Mouse (Mus musculus) kidney, postnatal 25 days (tissue): Measurements from ENCODE around the gene Evi5.

ENCODE experiments used
- DNase-seq, 2 experiments: peaks; one replicate each; pipeline ENCODE4 v3.0.0; 2021; ENCODE audit warnings: mixed read lengths in 2 of 2

Evi5 gene

GRCm38 (mm10) chr5:107869701-107870100 is 5.2 kb downstream of the Evi5 start:
- DNase-seq: no peak

DNA sequence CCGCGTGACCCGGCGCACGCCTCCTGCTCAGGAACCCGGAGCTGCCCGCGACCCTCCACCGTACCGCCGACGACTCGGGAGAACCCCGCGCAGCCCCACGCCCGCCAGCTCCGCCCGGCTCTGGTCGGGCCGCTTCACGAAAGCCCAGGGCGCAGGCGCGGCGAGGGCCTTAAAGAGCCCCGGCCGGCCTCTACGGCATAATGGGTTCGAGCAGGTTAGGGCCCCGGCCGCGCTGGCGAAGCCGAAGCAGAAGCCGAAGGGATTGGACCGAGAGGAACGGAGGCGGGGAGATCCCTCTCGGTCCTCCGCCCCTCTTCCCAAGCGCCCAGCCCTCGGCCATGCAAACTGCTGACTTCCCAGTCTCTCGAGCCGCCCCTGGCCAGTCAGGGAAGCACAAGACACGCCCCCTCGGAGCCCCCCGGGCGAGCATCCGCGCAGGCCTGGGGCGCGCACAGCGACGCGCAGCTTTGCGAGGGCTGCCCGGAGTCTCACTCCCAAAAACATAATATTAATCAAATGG is 5.9 kb downstream of the Evi5 start:
- DNase-seq: peak; percentile 94 to 98

DNA sequence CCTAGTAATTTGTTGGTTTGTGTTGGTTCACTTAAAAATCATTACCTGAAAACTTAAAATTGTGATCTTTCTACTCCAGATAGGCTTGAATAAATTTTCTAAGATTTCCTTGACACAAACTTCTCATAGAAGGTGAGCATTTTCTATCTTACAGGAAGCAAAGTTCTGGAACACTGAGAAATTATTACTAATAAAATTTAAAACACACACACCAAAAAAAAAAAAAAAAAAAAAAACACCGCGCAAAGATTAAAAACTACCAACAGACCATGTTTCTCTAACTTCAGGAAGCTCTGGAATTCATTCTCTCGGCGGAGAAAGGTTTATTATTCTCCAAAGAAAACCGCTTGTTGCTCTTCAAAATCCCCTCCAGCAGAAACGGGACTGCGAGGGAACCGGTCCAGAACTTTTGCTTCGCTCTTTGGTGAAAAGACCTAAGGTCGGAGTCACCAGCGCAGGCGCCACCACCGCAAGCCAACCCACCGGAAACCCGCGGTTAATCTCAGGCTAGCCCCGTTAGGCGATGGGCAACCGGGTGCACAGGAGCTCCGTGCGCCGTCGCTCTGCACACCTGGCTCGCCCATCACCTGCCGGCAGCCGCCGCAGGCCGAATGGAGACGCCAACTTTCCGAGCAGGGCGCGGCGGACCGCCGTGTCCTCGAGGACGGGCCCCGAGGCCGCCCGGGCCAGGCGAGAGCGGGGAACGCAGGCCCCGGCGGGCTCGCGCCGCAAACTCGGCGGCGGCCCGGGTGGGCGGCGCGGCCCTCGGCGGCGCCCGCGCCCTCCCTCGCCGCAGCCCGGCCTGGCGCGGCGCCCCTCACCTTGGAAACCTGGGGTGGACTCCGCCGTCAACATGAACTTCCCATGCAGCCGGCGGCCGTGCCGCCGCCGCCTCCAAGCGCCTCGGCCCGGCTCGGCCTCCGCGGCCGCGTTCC is 6.7 kb downstream of the Evi5 start:
- peak; percentile 78 to 87 for DNase-seq

DNA sequence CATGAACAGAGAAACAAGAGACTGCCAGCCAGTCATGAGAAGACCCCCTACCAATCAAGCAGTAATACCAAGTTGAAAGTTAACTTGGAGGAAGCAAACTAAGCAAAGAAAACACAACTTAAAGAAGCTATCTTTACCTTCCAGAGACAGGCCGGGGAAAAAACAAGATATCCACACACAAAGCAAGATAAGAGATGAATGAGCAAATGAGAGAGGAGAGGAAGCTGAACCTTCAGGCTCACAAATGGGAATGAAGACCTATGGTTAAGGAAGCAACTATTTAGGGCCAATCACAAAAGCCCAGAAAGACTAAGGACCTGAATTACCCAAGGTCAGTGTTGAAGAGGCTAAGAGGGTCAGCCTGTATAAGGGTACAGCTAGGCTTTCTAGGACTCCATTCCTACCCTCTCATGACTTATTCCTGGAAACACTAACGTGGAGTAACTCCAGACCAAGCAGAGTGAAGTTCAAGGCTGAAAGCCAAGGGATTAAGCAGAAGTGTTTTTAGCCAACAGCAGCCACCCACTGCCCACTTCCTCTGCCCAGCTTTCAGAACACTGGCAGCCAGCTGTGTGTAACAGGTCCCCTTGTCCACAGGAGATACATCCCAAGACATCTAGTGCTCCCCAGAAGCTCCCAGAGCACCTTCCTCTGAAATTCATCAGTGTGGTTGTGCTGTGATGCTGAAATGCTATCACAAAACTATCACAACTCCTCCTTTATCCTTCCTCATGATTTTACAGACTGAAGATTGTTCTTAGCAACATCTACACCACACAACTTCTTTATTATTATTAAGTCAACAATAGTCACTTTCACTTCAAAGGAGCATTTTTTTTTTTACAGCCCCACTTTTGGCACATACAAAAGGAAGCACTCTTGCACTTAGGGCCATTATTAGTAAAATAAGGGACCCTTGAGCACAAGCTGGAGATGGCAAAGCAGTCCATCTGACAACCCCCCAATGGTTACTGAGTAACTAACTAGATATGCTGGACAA is 8.5 kb downstream of the Evi5 start:
- no peak for DNase-seq

- DNase-seq: no peak
These were observed 10.9 kb downstream of the Evi5 start for GRCm38 (mm10) chr5:107863971-107864370.

DNA sequence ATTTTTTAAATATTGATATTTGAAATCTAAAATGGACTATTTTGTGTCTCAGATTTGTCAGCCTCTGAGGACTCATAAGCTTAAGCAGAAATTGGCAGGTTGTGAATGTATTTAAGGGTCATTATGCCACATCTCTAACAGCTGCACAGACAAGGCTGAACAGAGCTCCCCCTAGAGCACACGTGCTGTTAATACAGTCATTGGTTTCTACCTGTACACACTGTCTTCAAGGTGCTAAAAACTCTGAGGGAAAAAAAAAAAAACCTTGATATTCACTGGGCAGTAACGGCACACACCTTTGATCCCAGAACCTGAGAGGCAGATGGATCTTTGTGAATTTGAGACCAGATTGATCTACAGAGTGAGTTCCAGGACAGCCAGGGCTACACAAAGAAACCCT is 15.9 kb downstream of the Evi5 start:
- no peak for DNase-seq

- no peak for DNase-seq
These were observed 19.4 kb downstream of the Evi5 start for GRCm38 (mm10) chr5:107855546-107855945.

GRCm38 (mm10) chr5:107854556-107854955 is 20.4 kb downstream of the Evi5 start:
- DNase-seq: no peak

- peak; percentile 58 to 64 for DNase-seq
These were observed 21.1 kb downstream of the Evi5 start for GRCm38 (mm10) chr5:107853807-107854206.

DNA sequence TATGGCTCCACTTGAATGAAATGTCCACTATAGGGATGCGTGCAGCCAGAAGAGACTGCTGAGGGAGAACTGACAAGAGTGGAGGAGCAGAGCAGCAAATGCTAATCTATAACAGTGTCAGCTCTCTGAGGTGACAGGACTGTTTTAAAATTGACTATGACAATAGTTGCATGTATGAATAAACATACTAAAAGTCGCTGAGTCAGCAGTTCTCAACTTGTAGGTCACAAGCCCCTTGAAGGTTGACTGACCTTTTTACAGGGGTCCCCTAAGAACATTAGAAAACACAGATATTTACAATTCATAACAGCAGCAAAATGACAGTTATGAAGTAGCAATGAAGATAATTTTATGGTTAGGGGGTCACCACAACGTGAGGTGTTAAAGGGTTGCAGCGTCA is 25.9 kb downstream of the Evi5 start:
- no peak for DNase-seq

DNA sequence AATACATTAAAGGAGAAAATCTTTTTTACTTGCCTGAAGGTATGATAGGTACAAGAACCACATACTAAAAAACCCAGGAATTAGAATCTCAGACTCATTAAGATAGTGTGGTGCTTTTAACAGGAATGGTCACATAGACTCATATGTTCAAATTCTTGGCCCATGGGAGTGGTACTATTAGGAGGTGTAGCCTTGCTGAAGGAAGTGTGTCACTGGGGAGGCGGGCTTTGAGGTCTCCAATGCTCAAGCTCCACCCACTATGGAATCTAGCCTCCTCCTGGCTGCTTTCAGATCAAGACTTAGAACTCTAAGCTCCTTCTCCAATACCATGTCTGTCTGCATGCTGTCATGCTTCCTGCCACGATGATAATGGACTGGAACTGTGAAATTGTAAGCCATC is 27.1 kb downstream of the Evi5 start:
- no peak for DNase-seq

- DNase-seq: peak; percentile 61 to 71
These were observed 27.6 kb downstream of the Evi5 start for GRCm38 (mm10) chr5:107847349-107847748.

GRCm38 (mm10) chr5:107840549-107841238 is 34.2 kb downstream of the Evi5 start:
- no peak for DNase-seq

DNA sequence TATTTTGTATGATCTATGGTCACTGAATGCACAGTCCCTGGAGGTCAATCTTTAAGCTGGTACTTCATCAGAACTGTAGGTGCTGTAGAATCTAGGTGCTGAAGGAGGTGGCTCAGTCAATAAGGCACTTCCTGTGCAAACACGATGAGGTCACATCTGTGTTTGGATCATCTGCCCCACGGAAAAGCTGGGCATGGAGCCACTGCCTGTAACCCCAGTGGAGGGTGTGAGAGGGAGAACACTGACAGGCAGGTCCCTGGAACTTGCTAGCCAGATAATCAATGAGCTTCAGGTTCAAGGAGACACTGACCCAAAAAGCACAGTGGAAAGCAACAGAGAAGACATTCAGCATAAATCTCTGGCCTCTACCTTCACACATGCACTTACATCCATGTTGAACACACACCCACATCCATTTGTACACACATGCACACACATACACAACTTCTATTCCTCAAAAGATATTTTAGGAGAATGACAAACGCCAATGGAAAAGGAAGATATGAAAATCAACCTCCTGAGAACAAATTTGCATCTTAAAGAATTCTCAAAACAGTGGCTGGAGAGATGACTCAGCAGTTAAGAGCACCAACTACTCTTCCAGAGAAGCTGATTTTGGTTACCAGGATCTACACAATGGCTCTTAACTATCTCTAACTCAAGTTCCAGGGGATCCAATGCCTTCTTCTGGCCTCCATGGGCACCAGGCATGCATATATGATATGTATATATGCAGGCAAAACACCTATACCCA is 35.8 kb downstream of the Evi5 start:
- DNase-seq: no peak

DNA sequence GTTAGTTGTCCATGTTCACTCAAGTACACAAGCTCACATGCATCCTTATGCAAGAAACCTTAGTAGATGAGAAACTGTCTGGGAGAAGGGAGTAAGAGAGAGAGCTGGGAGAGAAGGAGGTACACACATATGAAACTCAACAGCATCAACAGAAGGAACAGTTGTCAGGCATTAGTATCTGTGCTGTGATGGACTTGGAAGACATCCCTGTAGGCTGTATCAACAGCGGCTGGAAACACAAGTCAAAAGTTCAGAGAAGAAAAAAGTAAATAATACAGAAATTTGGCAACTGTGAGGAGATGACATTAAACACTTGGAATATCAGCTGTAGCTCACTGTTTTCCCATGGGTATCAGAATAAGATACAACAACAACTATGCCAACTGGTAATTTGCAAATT is 40.6 kb downstream of the Evi5 start:
- DNase-seq: no peak

GRCm38 (mm10) chr5:107831351-107831750 is 43.6 kb downstream of the Evi5 start:
- DNase-seq: no peak

DNA sequence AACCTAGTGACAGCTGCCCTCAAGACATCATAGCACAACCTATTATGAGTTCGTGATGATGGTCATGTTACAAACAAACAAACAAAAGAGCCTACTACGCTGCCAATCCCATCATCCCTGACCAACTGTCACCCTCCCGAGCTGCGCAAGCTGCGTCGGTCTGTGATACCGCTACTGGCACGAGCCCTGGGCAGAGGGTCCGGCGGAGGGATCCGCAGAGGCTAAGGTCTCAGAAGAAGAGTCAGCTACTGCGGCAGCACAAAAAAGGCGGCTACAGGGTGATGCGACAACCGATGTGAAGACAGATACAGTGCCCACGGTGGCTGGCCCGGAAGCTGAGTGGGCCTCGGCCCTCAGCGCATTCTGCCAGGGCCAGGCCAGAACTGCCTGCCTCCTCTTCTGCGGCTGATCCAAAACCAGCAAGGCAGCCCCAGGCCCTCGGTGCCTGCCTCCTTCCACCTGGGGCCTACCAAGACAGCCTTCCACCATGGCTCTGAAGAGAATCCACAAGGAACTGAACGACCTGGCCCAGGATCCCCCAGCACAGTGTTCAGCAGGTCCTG is 44.8 kb downstream of the Evi5 start, which contains the start of gene Ube2d2b:
Ube2d2b (plus strand) TSS at position 102 of the 563 bp plus-strand sequence.
- no peak for DNase-seq

DNA sequence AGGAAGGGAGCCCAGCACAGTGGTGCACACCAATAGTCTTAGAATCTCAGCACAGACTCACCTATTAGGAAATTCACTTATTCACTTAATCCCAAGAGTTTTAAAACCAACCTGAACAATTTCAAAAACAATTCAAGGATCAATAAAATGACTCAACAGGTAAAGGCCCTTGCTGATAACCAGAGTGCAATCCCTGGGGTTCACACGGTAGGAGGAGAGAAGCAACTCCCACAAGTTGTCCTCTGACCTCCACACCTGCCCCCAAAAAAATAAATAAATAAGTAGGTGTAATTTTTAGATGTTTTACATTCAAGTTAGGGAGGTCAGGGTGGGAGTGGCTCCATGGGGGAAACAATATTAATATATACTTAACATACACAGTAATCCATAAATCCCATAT is 52.4 kb downstream of the Evi5 start:
- DNase-seq: no peak

GRCm38 (mm10) chr5:107814651-107815050 is 60.3 kb downstream of the Evi5 start:
- no peak for DNase-seq

DNA sequence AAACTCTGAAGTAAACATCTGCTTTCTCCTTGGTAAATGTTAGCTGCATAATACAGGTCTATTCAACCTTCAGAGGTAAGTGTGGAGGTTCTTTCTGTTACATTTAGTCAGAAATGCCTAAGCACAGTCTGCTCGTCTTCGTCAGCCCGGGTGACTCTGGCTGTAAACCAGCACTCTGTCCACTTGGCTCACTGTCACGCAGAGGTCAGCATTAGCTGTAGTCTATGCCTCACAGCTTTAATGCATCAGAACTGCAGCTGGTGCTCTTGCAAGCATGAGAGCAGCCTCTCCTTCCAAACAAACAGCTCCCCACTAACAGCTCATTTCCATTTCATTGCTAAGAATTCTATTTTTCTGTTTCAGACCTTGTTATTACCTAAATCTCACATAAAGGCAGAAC is 67.4 kb downstream of the Evi5 start:
- peak in 1 of 2 experiments; percentile 15 for DNase-seq

- no peak for DNase-seq
These were observed 72.3 kb downstream of the Evi5 start for GRCm38 (mm10) chr5:107802621-107803020.
